Mouse (Mus musculus) CH12.LX (cell line): Measurements from ENCODE around the gene Tigd2. TPM values are rescaled to one million over a fixed set of nuclear protein-coding genes. Genes with fewer than 3 reads are reported as not detected.

ENCODE experiments used
- RCOR1 ChIP-seq: conservative IDR thresholded peaks from 2 replicates; pipeline ENCODE4 v1.6.1; 2012; ENCODE audit warnings: low read depth, mild to moderate bottlenecking, inconsistent platforms, low read length, improper control_type of control experiment
- TCF12 ChIP-seq: IDR thresholded peaks from 2 replicates; pipeline ENCODE4 v1.6.1; 2014; ENCODE audit warnings: low read depth, mild to moderate bottlenecking, inconsistent platforms, low read length, improper control_type of control experiment
- polyA plus RNA-seq: library from polyadenylated mRNA; unstranded; fragments of >175 nt; gene quantifications from 2 replicates; pipeline ENCODE4 v1.2.1, GENCODE M21; 2012; ENCODE audit warnings: low read depth; ENCODE audit not compliant: insufficient read length
- total RNA-seq, 2 experiments: library from RNA; depleted of rRNA; stranded (reverse); fragments of 300-350 nt in 1 of 2; fragments of >200 nt in 1 of 2; gene quantifications; 2 replicates each; pipeline ENCODE4 v1.2.3; 2012 to 2014

Tigd2 gene
- total and polyA plus RNA-seq, 3 experiments, result 11.0 to 25.2 (median 12.6) TPM

DNA sequence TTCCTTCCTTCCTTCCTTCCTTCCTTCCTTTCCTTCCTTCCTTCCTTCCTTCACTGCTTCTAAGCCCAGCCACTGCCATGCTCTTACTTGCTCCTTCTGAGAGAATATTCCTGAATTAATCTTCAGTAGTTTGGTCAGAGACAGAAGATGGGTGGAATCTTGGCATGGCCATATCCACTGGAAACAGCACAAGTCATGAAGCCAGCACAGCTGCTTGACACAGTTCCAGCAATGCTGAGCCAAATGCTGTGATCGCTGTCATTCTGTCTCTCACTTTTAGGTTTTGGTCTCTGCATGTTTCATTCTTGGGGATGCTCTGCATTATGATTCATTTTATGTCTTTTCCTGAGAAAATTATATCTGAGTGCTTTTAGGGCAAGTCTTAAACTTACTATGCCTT is 47.2 kb downstream of the Tigd2 start (continued):
- no peak for TF ChIP-seq TCF12
- TF ChIP-seq RCOR1, result no peak

Other genes starting within 250 kb of the Tigd2 start
- gene Fam13a, start 184.3 kb upstream of the Tigd2 start, total RNA-seq (2012; rRNA removed), result 0.04 and 0.17 TPM in 2 replicates
- gene Fam13a, start 184.3 kb upstream of the Tigd2 start, total RNA-seq (2014; rRNA removed), result not detected in 2 replicates
- gene Fam13a, start 184.3 kb upstream of the Tigd2 start, polyA plus RNA-seq, result 0.18 and 0.21 TPM in 2 replicates
- not detected in 2 replicates for gene Gprin3, start 217.4 kb downstream of the Tigd2 start, total RNA-seq (2012; rRNA removed)
- gene Gprin3, start 217.4 kb downstream of the Tigd2 start, total RNA-seq (2014; rRNA removed), result 0.03 TPM in 2 replicates
- not detected in 2 replicates for gene Gprin3, start 217.4 kb downstream of the Tigd2 start, polyA plus RNA-seq